Mouse (Mus musculus) stomach, embryonic 16.5 days (tissue): ENCODE results near the gene Cd82. TPM values are rescaled to one million over a fixed set of nuclear protein-coding genes. Genes with fewer than 3 reads are reported as not detected.

ENCODE experiments used
- ATAC-seq: fragments of 200-750 bp; cut with Nextera tagmentation; 2 replicates; pipeline ENCODE4 v1.8.0; 2017; ENCODE audit warnings: moderate number of reproducible peaks, moderate TSS enrichment; ENCODE audit not compliant: insufficient read depth, low FRiP score
- H3K27ac ChIP-seq: fragments of 300-500 bp; sonication (generic); 2 replicates; pipeline ENCODE4 v1.5.1; 2014; ENCODE audit warnings: low read length
- H3K27me3 ChIP-seq: fragments of 300-500 bp; sonication (generic); 2 replicates; pipeline ENCODE4 v1.6.1; 2014; ENCODE audit warnings: low read length, control low read depth, mixed read lengths; ENCODE audit not compliant: control insufficient read depth, insufficient read depth
- H3K36me3 ChIP-seq: fragments of 300-500 bp; sonication (generic); 2 replicates; pipeline ENCODE4 v1.6.1; 2014; ENCODE audit warnings: low read length; ENCODE audit not compliant: control insufficient read depth, insufficient read depth
- H3K4me1 ChIP-seq: fragments of 300-500 bp; sonication (generic); 2 replicates; pipeline ENCODE4 v1.6.1; 2014; ENCODE audit warnings: low read length, control low read depth, mixed read lengths; ENCODE audit not compliant: control insufficient read depth, insufficient read depth
- H3K4me2 ChIP-seq: fragments of 300-500 bp; sonication (generic); 2 replicates; pipeline ENCODE4 v1.6.1; 2014; ENCODE audit warnings: low read depth, low read length, mixed read lengths
- H3K4me3 ChIP-seq: fragments of 300-500 bp; sonication (generic); replicated peaks from 2 replicates; pipeline ENCODE4 v1.5.1; 2014; ENCODE audit warnings: mild to moderate bottlenecking, low read length
- H3K9ac ChIP-seq: fragments of 300-500 bp; sonication (generic); 2 replicates; pipeline ENCODE4 v1.6.1; 2014; ENCODE audit warnings: low read length
- H3K9me3 ChIP-seq: fragments of 300-500 bp; sonication (generic); replicated peaks from 2 replicates; pipeline ENCODE4 v1.6.1; 2016; ENCODE audit warnings: low read length, control low read depth; ENCODE audit not compliant: control insufficient read depth
- WGBS: fragments of 180-500 bp; shearing (Covaris S2); extraction: QIAGEN DNeasy Blood & Tissue Kit; methylation state at CpG from one replicate; pipeline ENCODE4 v1.1.7; 2014; 5-methylcytosine and 5-hydroxymethylcytosine counted together
- polyA plus RNA-seq: library from polyadenylated mRNA; unstranded; fragments of >200 nt; fragmentation: Nextera tagmentation; extraction: Ambion mirVana; gene quantifications from 2 replicates; pipeline ENCODE4 v1.2.1, GENCODE M21; 2015

Cd82 gene
- polyA plus RNA-seq, 1 experiment from 2014 or later: 112 TPM

DNA sequence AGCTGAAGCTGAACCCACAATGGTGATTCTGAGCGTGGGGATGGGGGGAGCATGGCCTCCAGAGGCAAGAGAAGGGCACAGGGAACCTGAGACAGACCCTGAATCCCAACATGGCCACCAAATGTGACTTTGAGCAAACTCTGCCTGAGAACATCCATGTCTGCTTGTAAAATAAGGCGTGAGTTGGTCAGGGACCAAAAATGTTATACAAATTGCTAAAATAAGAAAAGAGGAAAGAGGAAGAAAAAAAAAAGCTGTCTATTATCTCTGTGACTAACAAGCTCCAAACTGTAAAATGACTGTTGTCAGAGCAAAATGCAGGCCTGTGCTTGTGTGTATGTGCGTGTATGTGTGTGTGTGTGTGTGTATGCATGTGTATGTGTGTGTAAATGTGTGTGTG lies 30.6 kb upstream of the Cd82 start:
- Histone ChIP-seq H3K4me3 (no peak overlapping the region), H3K27ac (no peak overlapping the region), H3K4me1 (no peaks in the 10 kb centered on the region; the same call in 1 of the 2 replicates), H3K9ac (no peak overlapping the region), H3K36me3 (no peaks in the 10 kb centered on the region), H3K9me3 (no peaks in the 10 kb centered on the region), H3K27me3 (no peaks in the 10 kb centered on the region), H3K4me2 (no peak overlapping the region)
- no peak for ATAC-seq
- 65% methylated on average over 3 of the region's 3 CpGs for WGBS

- WGBS: 80% methylated on average over 2 of the region's 2 CpGs
- no peak overlapping the region for H3K9ac ChIP-seq
- no peak overlapping the region for H3K27ac ChIP-seq
- H3K9me3 ChIP-seq: no peaks in the 10 kb centered on the region
- peaks cover under 1% of the 10 kb centered on the region; the same call in 1 of the 2 replicates for H3K4me1 ChIP-seq
- no peaks in the 10 kb centered on the region for H3K36me3 ChIP-seq
- no peaks in the 10 kb centered on the region for H3K27me3 ChIP-seq
- no peak overlapping the region for H3K4me2 ChIP-seq
- no peak for ATAC-seq
- no peak overlapping the region for H3K4me3 ChIP-seq
Measured at GRCm38 (mm10) chr2:93490516-93490915, 27.6 kb upstream of the Cd82 start.

DNA sequence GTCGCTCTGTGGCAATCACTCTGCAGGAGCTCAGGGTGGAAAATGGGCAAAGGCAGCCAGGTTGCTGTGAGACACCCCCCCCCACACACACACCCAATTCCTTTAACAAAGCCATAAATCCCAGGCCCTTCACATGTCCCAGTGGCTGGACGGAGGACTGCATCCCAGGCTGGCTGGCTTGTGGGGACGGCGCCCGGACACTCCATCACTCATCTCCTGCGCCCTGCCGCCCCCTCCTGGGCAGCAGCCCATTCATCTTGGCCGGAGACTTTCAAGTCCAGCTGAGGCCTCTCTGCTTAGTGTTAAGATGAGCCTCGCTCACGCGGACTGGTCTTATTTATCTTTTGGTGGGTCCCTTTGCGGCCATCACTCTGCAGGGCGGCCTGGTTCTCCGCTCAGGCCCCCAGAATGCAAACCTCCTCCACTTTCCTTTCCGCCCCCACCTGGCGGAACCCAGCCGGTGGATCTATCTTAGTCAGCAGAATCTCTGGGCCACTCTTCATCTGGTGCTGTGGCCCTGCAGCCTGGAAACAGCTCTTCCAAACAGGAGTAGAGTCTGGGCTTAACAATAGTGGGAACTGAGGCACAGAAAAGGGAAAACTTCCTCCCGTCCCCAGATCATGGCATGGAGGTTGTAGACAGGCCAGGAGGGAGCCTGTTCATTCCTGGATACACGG lies 26.1 kb upstream of the Cd82 start:
- Histone ChIP-seq H3K36me3 (no peaks in the 10 kb centered on the region), H3K4me1 (peaks cover 5% of the 10 kb centered on the region; the same call in 1 of the 2 replicates), H3K27ac (no peak overlapping the region), H3K9me3 (no peaks in the 10 kb centered on the region), H3K27me3 (no peaks in the 10 kb centered on the region), H3K9ac (no peak overlapping the region), H3K4me3 (no peak overlapping the region), H3K4me2 (no peak overlapping the region)
- ATAC-seq: 0 out of 2 replicates have a peak, but pooled peaks have one; percentile 57
- 27% methylated on average over 19 of the region's 19 CpGs for WGBS

DNA sequence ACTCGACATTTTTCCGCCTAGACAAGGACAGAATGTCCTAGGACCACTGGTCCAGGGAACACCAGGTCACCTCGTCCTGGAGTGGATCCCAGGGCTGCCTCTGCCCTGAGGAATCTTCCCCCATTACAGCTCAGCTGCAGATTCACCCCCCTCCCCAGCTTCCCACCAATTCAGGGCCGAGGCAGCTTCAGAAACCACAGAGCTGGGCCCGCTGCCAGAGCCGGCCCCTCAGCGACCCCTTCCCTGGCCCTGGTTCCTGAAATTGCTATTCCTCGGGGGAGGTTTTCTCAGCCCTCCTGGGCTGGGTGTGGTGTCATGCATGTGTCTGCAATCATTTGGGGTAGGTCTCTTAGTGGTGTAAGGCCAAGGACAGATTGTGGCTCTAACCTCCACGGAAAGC lies 22.5 kb upstream of the Cd82 start:
- Histone ChIP-seq H3K27me3 (no peaks in the 10 kb centered on the region), H3K4me2 (no peak overlapping the region), H3K9me3 (no peaks in the 10 kb centered on the region), H3K27ac (no peak overlapping the region), H3K9ac (no peak overlapping the region), H3K4me1 (peaks cover 5% of the 10 kb centered on the region; the same call in 1 of the 2 replicates), H3K36me3 (no peaks in the 10 kb centered on the region), H3K4me3 (no peak overlapping the region)
- ATAC-seq: no peak
- 34% methylated on average over 9 of the region's 9 CpGs for WGBS

DNA sequence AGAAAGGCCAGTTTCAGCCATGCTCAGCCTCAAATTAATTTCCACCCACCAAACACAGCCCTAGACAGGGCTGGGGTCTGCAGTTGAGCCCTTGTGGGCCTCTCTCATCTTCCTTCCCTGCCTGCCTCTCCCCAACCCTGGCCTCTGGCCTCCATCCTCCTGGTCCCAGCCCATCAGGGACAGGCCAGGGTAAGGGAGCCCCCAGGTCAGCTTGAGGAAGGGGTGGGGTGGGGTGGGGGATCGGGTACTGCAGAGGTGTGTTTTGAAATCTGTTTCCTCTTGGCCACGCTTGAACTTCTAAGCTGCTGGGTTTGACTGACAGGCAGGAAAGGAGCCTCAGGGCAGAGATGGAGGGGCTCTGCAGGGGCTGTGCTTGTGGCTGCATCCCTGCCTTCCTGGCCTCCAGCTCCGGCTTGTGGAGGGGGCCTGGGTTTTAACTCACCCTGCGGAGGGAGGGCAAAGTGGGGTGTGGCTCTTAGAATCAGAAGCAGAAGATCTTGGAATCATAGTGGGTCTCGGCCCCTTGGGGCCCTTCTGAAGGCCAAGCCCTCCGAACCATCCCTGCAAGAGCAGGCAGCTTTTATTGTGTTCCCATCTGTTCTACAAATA lies 19.2 kb upstream of the Cd82 start:
- no peak overlapping the region for H3K9ac ChIP-seq
- H3K36me3 ChIP-seq: no peaks in the 10 kb centered on the region
- H3K4me1 ChIP-seq: peaks cover 5% of the 10 kb centered on the region; the same call in 1 of the 2 replicates
- WGBS: 40% methylated on average over 6 of the region's 6 CpGs
- no peak for ATAC-seq
- H3K4me2 ChIP-seq: no peak overlapping the region
- H3K4me3 ChIP-seq: no peak overlapping the region
- no peaks in the 10 kb centered on the region for H3K27me3 ChIP-seq
- H3K9me3 ChIP-seq: no peaks in the 10 kb centered on the region
- no peak overlapping the region for H3K27ac ChIP-seq

DNA sequence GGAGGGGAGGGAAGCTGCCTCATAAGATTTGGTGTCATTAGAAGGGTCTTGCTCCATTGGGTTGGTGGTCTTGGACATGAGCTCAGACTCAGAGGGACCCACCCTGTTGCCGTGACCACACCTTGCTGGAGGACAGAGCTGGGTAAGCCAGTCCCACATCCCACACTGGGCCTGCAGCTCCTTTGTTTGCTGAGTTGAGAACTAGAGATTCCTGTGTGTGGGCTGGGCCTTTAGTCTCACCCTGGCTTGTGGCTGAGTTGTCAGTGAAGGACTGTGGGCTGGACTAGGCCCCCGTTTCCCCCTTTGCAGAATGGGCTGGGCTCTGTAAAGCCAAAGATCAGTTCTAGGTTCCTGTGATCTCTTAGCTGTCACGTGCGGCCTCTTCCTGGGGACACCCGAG lies 15.8 kb upstream of the Cd82 start:
- no peak overlapping the region for H3K9ac ChIP-seq
- H3K9me3 ChIP-seq: no peaks in the 10 kb centered on the region
- 59% methylated on average over 5 of the region's 5 CpGs for WGBS
- no peak overlapping the region for H3K4me2 ChIP-seq
- H3K36me3 ChIP-seq: no peaks in the 10 kb centered on the region
- peak; percentile 52; the same call in 1 of the 2 replicates for ATAC-seq
- no peak overlapping the region for H3K4me3 ChIP-seq
- H3K4me1 ChIP-seq: no peaks in the 10 kb centered on the region
- H3K27ac ChIP-seq: no peak overlapping the region
- no peaks in the 10 kb centered on the region for H3K27me3 ChIP-seq

DNA sequence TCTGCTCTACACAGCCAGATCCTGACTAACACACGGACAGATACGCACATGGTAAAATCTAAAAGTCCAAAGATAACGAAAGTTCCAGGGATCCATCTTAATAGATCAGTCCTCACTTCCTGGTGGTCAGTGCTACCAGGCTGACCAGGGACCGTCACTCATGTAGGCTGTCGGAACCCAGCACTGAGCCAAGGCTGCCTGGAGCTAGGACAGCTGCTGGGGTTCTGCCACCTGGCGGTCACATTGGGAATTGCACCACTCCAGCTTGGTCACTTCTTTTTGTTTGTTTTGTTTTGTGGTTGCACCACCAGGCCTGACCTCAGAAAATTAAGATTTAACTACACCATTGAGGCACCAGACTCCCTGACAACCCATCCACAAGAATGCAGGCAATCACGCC lies 14.6 kb upstream of the Cd82 start:
- H3K27me3 ChIP-seq: no peaks in the 10 kb centered on the region
- H3K9ac ChIP-seq: no peak overlapping the region
- H3K27ac ChIP-seq: no peak overlapping the region
- H3K4me1 ChIP-seq: no peaks in the 10 kb centered on the region
- 55% methylated on average over 7 of the region's 7 CpGs for WGBS
- no peak for ATAC-seq
- H3K9me3 ChIP-seq: no peaks in the 10 kb centered on the region
- no peak overlapping the region for H3K4me3 ChIP-seq
- H3K36me3 ChIP-seq: no peaks in the 10 kb centered on the region
- no peak overlapping the region for H3K4me2 ChIP-seq

- Histone ChIP-seq H3K4me3 (no peak overlapping the region), H3K9me3 (no peaks in the 10 kb centered on the region), H3K4me2 (no peak overlapping the region), H3K4me1 (no peaks in the 10 kb centered on the region), H3K36me3 (no peaks in the 10 kb centered on the region), H3K27ac (no peak overlapping the region), H3K27me3 (no peaks in the 10 kb centered on the region), H3K9ac (no peak overlapping the region)
- WGBS: 84% methylated on average over 7 of the region's 7 CpGs
- no peak for ATAC-seq
Measured at GRCm38 (mm10) chr2:93476487-93476886, 13.5 kb upstream of the Cd82 start.

- peaks cover 9% of the 10 kb centered on the region; the same call in 1 of the 2 replicates for H3K4me1 ChIP-seq
- no peak overlapping the region for H3K9ac ChIP-seq
- no peak overlapping the region for H3K27ac ChIP-seq
- no peak overlapping the region for H3K4me2 ChIP-seq
- no peak overlapping the region for H3K4me3 ChIP-seq
- H3K27me3 ChIP-seq: no peaks in the 10 kb centered on the region
- H3K9me3 ChIP-seq: no peaks in the 10 kb centered on the region
- ATAC-seq: 0 out of 2 replicates have a peak, but pooled peaks have one; percentile 4
- WGBS: under 1% methylated on average over 11 of the region's 11 CpGs
- H3K36me3 ChIP-seq: no peaks in the 10 kb centered on the region
Measured at GRCm38 (mm10) chr2:93475040-93475439, 12.1 kb upstream of the Cd82 start.
